Mouse (Mus musculus) thymus, adult 18-20 months (tissue): ENCODE results near the gene Hcrtr2.

Experiments
- DNase-seq, 2 experiments: peaks; one replicate each; pipeline ENCODE4 v3.0.0; 2022; ENCODE audit warnings: mixed read lengths in 2 of 2

Gene Hcrtr2

GRCm38 (mm10) chr9:76323756-76324155 is at the start of gene Hcrtr2:
Gene Hcrtr2, minus strand, starts transcription at chr9:76323856.
- no peak for DNase-seq

GRCm38 (mm10) chr9:76364874-76365273 is 41.2 kb upstream of the Hcrtr2 start:
- DNase-seq = no peak

GRCm38 (mm10) chr9:76360374-76360773 is 36.7 kb upstream of the Hcrtr2 start:
- DNase-seq = no peak

- no peak for DNase-seq
Observed at GRCm38 (mm10) chr9:76352346-76352745, 28.7 kb upstream of the Hcrtr2 start.

DNA sequence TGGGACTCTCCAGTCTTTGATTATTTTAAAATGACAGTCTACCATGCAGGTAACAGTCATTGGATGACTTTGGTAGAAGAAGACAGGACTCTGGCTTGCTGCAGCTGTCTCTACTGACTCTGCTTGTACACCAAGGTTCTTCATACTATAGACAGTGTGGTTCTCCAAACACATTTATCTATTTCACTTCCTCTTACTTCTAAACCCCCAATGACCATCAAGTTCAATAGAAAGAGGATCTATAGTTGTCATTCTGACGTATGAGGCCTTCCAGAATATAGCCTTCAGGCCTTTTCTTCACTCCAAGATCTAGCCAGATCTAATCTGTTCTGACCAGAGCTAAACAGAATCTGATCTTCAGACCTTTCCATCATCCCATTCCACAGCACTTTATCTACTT is 23.6 kb upstream of the Hcrtr2 start:
- no peak for DNase-seq

GRCm38 (mm10) chr9:76331081-76331480 is 7.4 kb upstream of the Hcrtr2 start:
- no peak for DNase-seq

DNA sequence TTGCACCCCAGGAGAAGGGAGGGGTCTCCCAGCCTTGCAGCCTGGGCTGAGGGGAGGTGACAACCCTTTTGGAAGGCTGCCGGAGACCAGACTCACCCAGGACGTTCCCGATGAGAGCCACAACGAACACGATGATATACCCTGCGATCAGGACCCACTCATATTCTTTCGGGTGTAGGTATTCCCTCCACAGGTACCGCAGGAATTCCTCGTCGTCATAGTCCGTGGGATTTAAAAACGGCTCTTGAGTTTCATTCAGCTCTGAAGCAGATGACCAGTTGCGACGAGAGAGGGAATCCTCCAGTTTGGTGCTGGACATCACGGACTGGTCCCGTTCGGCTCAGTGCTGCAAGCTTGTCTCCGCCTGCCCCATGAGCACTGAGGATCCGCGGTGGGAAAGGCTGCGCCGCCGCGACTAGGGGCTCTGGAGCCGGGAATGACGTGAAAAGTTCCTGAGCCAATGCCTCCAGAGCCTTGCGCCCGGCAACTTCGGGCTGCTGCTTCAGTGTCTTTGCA is 412 bp downstream of the Hcrtr2 start:
- DNase-seq = no peak

GRCm38 (mm10) chr9:76322122-76323052 is 1.3 kb downstream of the Hcrtr2 start:
- DNase-seq = no peak

DNA sequence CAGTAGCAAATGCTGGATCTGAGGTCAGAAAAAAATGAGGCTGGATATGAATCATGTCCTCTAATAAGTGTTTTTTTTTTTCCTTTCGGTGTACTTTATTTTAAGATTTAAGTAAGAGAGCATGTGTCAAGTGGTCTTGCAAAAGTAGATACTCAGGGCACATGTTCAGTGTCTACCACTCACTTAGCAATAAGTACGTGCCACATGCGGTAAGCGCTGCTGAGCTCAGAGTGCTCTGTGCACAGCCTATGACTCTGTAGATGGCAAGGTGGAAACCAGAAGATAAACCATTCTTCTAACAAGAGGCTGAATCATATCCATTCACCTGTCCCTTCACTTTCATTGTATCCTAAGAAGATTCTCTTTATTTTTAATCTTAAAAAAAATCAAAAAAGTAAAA is 2.1 kb downstream of the Hcrtr2 start:
- no peak for DNase-seq

- no peak for DNase-seq
Observed at GRCm38 (mm10) chr9:76320755-76321154, 2.9 kb downstream of the Hcrtr2 start.

GRCm38 (mm10) chr9:76318302-76318701 is 5.4 kb downstream of the Hcrtr2 start:
- DNase-seq = no peak

DNA sequence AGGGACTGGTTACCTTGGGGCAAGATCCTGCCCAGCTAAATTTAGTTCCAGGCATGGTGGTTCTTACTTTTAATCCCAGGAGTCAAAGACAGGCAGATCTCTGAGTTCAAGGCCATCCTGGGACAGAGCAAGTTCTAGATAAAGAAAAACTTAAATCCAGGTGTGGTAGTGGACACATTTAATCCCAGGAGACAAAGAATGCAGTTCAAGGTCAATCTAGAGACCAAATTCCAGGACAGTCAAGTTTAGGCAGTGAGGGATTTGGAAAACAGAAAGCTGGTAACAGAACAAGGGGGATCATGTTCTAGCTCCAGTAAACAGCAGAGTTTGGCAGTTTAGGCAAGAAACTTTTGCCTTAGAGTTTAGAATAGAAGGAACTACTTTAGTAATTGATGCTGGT is 8.6 kb downstream of the Hcrtr2 start:
- DNase-seq = no peak

GRCm38 (mm10) chr9:76313921-76314320 is 9.7 kb downstream of the Hcrtr2 start:
- no peak for DNase-seq

- no peak for DNase-seq
Observed at GRCm38 (mm10) chr9:76312221-76312620, 11.4 kb downstream of the Hcrtr2 start.

DNA sequence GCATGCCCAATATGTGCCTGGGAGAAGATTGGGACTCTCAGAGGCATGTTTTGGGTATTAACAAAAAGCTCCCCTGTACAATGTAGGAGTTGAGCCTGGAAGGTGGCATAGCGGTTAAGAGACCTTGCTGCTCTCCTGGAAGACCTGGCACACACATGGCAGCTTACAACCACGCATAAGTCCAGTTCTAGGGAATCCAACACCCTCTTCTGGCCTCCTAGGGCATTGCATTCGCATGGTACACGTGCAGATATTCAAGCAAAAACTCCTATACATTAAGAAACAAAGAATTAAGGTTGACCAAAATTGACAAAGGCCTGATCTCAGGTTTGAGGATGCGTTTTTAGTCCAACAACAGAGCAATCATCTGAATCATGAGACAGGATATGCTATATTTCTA is 32.3 kb downstream of the Hcrtr2 start:
- DNase-seq = no peak

DNA sequence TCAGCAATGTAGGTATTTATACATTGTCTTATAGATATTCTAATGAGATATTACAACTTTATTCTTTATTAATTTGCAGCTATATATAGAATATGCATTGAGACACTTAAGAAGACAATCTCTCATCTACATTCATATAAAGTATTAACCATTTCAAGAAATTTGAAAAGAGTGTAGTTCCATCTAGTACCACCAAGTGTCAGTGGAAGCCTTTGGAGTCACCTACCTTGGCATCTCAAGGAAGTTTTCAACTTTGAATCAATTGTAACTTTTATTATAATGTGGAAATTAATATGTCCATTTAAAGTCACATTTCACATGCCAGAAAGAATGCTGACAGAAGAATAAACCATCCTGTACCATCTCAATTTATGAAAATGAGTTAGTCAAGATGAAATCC is 52.8 kb downstream of the Hcrtr2 start:
- no peak for DNase-seq

DNA sequence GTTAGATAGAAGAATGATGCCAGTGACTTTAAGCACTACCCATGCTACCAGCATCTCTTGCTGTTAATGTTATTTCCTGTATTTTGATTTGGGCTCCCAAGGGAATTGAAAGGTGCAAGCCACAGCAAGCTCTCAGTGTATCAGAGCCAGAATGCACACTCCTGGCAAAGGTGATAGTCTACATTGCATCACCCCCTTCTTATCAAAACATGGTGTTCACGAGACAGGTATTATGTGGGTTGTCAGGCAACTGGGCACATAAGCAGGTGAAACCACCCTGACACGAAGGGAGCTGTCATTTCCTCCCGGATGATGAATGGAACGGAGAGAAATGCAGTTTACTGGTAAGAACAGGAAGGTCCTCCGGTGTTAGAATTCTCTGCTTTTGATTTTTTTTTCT is 65.9 kb downstream of the Hcrtr2 start:
- no peak for DNase-seq

DNA sequence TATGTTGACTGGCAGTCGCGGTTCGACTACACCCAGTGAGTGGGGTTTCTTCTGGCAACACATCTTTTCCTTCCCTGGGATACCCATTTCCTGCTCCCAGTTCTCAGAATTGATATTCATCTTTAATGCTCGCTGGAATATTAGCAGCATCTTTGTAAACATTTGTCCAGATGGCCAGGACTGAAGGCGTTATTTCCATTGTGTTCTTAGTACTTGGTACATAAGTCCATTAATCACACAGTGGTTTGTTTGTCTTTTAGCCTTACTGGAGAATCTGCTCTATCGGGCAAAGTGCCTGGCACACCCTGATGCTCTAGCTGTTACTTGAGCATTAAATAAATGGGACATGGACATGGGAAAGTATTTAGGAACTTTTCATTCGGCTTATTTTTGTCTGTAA is 71.1 kb downstream of the Hcrtr2 start:
- DNase-seq = no peak

GRCm38 (mm10) chr9:76252109-76252508 is 71.5 kb downstream of the Hcrtr2 start:
- no peak for DNase-seq

- DNase-seq = no peak
Observed at GRCm38 (mm10) chr9:76242322-76242721, 81.3 kb downstream of the Hcrtr2 start.

DNA sequence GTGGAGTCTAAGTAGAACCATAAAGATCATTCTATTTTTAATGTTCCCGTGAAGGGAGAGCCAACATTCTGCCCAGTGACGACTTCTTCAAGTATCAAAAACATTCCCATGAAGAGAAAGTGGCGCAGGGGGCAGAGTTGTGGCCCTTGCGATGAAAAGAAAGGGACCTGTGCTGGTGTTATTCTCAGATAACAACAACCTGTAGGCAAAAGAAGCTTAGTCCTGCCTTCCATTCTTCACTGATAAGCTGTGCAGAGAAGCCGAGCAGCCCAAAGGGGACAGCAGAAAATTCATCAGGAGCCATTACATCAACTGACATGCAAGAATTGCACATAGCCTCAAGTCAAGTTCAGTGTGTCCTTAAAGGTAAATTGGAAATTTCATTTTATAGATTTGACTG is 85.7 kb downstream of the Hcrtr2 start:
- no peak for DNase-seq

DNA sequence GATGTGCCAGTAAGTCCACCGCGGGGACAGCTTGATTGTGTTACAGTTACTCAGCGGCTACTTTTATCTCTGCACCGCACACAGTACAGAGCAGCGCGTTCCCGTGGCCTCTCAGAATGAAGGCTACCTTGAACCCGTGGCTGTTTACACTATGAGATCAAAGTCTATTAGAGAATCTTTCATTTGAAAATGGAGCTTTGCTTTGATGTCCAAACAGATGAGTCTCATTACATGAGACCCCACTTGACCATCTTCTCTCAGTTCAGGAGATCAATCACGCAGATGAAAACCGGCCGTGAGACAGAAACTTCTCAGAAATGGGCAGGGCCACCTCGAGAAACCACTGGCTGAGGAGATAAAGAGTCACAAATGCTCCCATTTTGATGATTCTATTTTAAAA is 86.4 kb downstream of the Hcrtr2 start:
- DNase-seq = no peak

- no peak for DNase-seq
Observed at GRCm38 (mm10) chr9:76236626-76237025, 87.0 kb downstream of the Hcrtr2 start.

DNA sequence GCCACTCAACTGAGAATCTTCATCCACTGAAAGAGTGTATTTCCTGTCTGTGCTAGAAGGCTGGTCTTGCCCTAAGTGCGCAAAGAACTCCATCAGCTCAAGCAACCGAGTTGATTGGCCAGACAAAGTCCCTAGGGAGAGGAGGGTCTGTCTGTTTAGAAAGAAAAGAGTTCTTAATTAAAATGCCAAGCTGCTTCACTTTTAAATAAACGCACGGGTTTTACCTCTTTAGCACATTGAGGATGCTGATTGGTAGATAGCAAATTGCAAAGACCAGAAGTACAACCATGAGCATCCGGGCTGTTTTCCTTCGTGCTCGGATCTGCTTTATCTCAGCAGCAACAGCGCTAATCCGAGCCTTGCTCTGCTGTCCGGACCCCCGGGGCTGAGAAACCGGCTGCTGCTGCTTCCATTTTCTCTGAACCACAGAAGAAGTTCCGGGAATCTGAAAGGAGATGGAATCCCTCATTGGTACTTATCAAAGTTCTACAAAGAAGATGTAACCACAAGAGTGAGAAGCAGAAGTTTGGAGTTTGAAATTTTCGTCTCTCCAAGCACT is 87.6 kb downstream of the Hcrtr2 start:
- no peak for DNase-seq
